Mouse (Mus musculus) frontal cortex, adult (tissue): Measurements from ENCODE around the gene Relt.

Experiments used
- ATAC-seq: cut with Nextera tagmentation; 2 replicates; pipeline ENCODE4 v1.9.2; 2017; ENCODE audit warnings: mild to moderate bottlenecking, moderate library complexity, mixed read lengths; ENCODE audit not compliant: low TSS enrichment

Gene Relt

DNA sequence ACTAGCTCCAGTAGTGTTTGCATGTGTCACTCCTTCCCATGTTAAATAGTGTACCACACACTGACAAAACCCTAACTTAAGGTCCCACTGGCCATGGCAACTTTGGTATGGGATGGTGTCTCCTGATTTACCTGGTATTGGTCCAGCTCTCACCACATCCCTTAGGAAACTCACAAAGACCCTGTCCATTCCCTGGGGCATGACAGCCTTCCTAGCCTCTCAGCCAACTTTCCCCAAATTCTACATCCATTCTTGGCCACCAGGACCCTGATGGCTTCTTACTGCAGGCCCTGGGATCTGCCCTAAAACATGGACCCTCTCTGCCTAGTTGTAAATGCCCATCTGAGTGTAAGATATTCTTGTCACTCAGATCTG, 18.2 kb downstream of the Relt start:
- ATAC-seq: no peak

- no peak for ATAC-seq
These were observed 18.7 kb downstream of the Relt start for GRCm38 (mm10) chr7:100844385-100845025.

DNA sequence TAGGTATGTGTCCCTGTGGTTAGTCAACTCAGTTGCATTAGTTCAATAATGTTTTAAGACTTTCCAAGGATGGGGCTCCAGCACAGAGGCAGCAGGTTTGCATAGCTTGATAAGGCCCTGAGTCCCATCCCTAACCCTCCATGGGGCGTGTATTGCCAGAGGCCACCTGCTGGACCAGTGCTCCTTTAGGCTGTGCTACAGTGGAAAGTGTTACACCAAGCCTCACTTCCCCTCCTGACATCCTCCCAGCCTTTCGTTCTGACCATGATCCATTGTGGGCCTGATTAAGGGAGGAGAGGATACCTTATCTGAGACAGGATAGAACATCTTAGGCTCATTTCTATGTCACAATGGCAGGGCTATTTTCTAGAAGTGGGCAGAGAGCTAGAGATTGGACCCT, 19.4 kb downstream of the Relt start:
- ATAC-seq: no peak

- no peak for ATAC-seq
These were observed 21.1 kb downstream of the Relt start for GRCm38 (mm10) chr7:100842175-100842574.

DNA sequence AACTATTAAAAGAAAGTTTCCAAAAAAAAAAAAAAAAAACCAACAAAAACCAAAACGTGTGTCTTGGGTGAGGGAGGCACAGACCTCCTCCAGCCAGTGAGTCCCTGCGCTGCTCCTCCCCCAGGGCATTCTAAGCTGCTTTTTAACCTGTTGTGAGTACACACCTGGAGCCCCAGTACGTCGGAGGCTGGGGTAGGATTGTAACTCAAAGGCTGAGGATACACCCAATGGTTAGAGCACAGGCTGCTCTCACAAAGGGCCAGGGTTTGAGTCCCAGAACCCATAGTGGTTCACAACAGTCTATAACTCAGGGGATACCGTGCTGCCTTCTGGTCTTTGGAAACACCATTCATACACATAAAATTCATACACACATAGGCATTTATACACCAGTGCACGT, 21.6 kb downstream of the Relt start:
- no peak for ATAC-seq

GRCm38 (mm10) chr7:100840906-100841305, 22.3 kb downstream of the Relt start:
- no peak for ATAC-seq

- peak; percentile 12; the same call in 1 of the 2 replicates for ATAC-seq
These were observed 23.4 kb downstream of the Relt start for GRCm38 (mm10) chr7:100839632-100840402.

DNA sequence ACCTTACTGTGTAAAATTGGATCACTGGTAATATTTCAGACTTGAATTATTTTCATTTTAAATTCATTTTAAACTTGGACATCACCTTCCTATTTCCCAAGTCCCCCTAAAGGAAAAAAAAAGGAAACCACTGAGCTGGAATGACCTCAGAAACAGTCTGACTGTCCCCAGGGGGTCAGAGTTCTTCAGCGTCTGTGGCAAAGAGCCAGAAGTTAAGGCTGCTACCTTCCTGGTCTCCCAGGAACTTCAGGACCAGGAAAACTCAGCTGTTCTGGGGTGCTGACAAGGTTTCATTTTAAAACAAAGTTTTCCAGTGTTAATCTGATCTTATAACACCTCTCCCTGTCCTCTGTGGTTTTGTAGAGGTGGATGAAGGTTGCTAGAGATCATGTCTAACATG, 25.5 kb downstream of the Relt start:
- ATAC-seq: no peak

GRCm38 (mm10) chr7:100836657-100837056, 26.6 kb downstream of the Relt start:
- no peak for ATAC-seq

GRCm38 (mm10) chr7:100835711-100836110, 27.5 kb downstream of the Relt start:
- no peak for ATAC-seq

DNA sequence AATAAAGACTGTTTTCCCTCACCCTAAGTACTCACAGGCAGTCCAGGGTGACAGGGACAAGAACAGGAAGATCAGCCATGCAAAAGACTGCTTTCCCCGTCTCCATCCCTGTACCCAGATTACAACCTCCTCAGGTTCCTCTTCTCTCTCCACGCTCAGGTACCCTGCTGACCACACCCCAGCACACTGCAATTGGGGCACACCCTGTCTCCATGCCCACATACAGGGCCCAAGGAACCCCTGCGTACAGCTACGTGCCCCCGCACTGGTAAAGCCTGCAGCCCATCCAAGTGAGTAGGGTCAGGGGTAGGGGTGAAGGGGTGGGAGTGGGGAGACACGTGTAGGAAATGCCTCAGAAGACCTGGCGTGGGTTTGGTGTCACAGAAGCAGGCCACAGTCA, 28.1 kb downstream of the Relt start:
- ATAC-seq: no peak

GRCm38 (mm10) chr7:100833859-100834258, 29.4 kb downstream of the Relt start:
- ATAC-seq: no peak

- ATAC-seq: peak; percentile 72
These were observed 34.7 kb downstream of the Relt start for GRCm38 (mm10) chr7:100828549-100828948.

DNA sequence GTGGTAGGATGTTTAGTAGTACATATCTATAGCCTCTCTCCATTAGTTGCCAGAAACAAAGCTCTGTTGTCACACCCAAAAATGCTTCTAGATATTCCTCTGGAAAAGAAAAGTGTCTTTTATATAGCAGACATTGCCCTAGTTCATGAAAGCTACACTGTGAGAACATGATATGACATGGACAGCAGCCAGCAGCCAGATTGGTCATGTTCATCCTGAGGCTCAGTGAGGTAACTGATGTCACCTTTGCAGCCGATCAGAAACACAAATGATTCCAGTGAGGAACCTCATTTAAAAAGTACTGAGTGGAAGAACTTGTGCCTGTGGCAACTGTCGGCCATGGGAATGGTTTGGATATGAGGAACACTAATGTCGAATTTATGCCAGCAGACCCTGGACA, 38.6 kb downstream of the Relt start:
- ATAC-seq: no peak

GRCm38 (mm10) chr7:100818401-100819064, 44.7 kb downstream of the Relt start:
- ATAC-seq: peak; percentile 29; the same call in 1 of the 2 replicates

DNA sequence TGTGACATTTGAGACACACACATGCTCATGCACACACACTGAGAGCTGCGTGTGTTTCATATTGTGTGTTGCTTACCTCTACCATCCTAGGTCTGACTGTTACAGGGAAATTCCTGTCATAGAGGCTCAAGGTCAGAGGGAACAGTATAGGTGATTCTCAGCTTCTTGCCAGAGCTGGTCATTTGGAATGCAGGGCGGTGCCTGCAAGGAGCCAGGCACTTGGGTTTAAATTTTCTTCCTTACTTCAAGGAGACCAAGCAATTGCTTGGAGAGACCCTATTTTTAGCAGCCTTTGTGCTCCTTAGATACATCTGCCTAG, 45.8 kb downstream of the Relt start:
- no peak for ATAC-seq

- peak; percentile 53; the same call in 1 of the 2 replicates for ATAC-seq
These were observed 46.3 kb downstream of the Relt start for GRCm38 (mm10) chr7:100816759-100817441.

- ATAC-seq: 0 out of 2 replicates have a peak, but pooled peaks have one; percentile 4
These were observed 47.2 kb downstream of the Relt start for GRCm38 (mm10) chr7:100815900-100816570.

DNA sequence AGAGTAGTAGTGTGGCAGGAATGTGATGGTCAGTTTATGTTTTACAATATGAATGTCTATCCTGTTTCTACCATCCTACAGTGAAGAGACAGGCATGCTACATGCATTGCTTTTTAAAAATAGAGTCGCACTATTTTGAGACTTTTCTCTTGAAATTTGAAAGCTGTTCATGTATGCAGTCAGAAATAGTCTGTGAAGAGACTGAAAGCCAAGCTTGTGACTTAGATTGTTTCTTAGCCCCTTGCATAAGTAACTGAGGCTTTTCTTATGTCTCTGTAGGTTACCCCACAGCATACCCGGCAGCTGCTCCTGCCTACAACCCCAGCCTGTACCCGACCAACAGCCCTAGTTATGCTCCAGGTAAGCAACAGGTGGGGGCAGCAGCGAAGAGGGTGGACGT, 50.6 kb downstream of the Relt start:
- ATAC-seq: peak; percentile 66

DNA sequence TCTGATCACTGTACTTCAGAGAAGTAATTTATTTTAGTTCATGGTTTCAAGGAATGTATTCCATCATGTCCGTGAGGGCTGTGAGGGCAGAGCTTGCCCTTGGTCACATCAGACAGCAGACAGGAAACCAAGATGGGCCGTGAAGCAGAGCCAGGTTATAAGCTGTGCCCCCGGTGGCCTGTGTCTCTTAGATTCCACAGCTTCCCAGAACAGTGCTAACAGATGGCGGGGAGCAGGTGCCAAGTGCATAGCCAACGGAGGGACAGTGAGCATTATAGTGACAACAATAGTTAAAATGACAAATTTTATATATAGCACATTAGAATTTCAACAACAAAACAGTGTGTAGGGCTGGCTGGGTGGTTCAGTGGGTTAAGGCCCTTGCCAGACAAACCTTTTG, 51.3 kb downstream of the Relt start:
- no peak for ATAC-seq

DNA sequence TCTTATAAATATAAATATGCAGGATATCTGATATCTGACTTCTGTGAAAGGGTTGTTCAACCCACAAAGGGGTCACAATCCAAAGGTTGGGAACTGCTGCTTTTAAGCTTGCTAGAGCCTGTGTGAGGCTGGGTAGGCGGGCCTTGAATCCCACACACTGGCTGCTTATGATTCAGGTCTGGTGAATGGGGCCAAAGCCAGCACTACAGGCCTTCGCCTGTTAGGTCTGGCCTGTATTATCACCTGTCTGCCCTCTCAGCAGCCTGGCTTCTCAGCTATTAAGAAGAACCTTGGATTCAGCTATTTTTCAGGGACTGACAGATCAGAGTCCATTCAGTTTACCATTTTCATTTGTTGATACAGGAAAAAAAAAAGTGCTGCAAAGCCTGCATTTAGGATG, 57.9 kb downstream of the Relt start:
- no peak for ATAC-seq

DNA sequence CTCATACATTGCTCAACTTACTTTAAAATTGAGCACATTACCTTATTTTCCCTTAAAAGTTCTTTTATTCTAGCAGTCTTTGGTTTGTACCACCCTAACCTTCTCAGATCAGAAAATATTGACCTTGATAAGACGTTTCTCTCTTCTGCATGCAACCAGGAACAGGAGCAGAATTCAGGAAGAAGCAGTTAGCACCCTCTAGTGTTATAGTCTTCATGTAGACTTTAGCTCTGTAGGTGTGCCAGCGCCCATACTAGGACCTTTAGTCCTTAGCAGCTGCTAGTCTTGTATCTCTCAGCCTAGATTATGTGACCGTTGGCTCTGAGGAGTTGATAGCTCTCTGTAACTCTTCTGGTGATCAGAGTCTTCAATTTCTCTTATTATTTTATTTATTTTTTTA, 64.4 kb downstream of the Relt start:
- peak; percentile 81; the same call in 1 of the 2 replicates for ATAC-seq
